Mouse (Mus musculus): ENCODE data around the gene Acer1. TPM values are rescaled to one million over a fixed set of nuclear protein-coding genes. Genes with fewer than 3 reads are reported as not detected.
A peak's percentile ranks its signal among the peaks of the same experiment; 100 is the strongest.

Acer1 gene
- total and polyA plus RNA-seq, 3 experiments = not detected

DNA sequence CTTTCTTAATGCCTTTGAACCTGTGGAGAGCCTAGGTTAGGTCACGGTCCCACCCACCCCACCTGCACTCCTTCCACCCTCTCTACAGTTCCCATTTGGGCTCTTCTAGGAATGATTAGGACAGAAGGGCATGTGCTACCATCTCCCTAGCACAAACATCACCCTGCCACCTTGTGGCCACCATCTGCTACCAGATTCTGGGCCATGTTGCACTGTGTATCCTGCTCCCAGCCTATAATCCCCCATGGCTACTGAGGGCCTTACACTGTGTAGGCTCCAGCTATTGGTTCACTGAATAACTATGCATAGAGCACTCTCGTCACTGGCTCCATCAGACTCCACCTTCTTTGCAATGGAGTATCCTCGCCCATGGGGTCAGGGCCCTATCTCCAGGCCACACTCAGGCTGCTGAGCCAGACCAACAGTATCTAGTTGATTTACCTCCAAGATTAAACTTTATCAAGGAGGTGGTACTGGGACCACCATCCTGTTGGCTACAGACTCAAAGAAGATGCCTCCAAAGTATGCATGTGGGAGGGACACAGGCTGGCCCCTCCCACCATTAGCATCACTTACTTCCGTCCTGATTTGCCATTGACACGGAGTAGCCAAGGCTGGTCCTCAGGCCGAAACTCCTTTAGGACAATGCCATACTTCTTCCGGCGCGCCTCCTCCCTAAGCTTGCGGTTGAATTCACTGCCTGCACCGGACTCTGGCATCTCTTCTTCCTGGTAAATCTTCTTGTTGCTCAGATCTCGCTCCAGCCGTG lies 25.4 kb upstream of the Acer1 start:
- Histone ChIP-seq H3K27ac (ENCODE audit: insufficient read depth, low read depth) (no peak overlapping the region), H3K9me3 (replicated peaks; ENCODE audit: low read length) (no peaks in the 10 kb centered on the region), H3K4me2 (ENCODE audit: insufficient read depth, low read depth, poor library complexity, severe bottlenecking) (no peak overlapping the region), H3K36me3 (replicated peaks in 1 of 2; ENCODE audit: control insufficient read depth in 1 of 2, insufficient read depth in 1 of 2, low read length in 1 of 2) (peaks cover 64 to 70% of the 10 kb centered on the region in 2 experiments), H3K79me2 (replicated peaks; ENCODE audit: control insufficient read depth, extremely low read depth, insufficient read depth, poor library complexity, severe bottlenecking) (peaks cover 16% of the 10 kb centered on the region), H3K9ac (ENCODE audit: insufficient read depth, low read depth) (no peak overlapping the region), H3K4me3 (replicated peaks in 1 of 3; ENCODE audit: low read depth in 2 of 3, low read length in 2 of 3, poor library complexity in 1 of 3) (no peak overlapping the region), H3K27me3 (replicated peaks) (no peaks in the 10 kb centered on the region), H3K4me1 (ENCODE audit: control insufficient read depth in 1 of 2, insufficient read depth in 2 of 2) (peaks cover 3 to 13% of the 10 kb centered on the region in 2 experiments)
- in situ Hi-C loops (cut with MboI; ENCODE audit: low pct_ligation_motif_present, low pct_unique_long_range_greater_than_20kb, low sequenced_read_pairs) (no loop called here), dilution Hi-C loops (cut with MboI; ENCODE audit: extremely low pct_ligation_motif_present, extremely low pct_unique_long_range_greater_than_20kb, low sequenced_read_pairs) (no loop called here)
- peak; percentile 7 for TF ChIP-seq RAD21 (IDR thresholded peaks at IDR 0.05; ENCODE audit: low read depth, low read length)
- TF ChIP-seq JUND (conservative IDR thresholded peaks at IDR 0.05; ENCODE audit: low read depth, low read length) = no peak
- no peak for TF ChIP-seq POLR2A (IDR thresholded peaks at IDR 0.05; ENCODE audit: low read depth, low read length)
- TF ChIP-seq NELFE (IDR thresholded peaks at IDR 0.05; ENCODE audit: low read depth, low read length) = no peak
- TF ChIP-seq MEF2A (IDR thresholded peaks at IDR 0.05; ENCODE audit: borderline replicate concordance, low read depth, low read length) = no peak
- TF ChIP-seq MAX (IDR thresholded peaks at IDR 0.05; ENCODE audit: low read length) = no peak
- TF ChIP-seq EP300 (IDR thresholded peaks at IDR 0.05; ENCODE audit: low read length) = no peak
- peak in 1 of 2 experiments; percentile 48; a peak in 2 of 4 replicates for TF ChIP-seq CTCF (conservative IDR thresholded peaks at IDR 0.05 in 1 of 2, IDR thresholded peaks at IDR 0.05 in 1 of 2; ENCODE audit: low read depth in 2 of 2, low read length in 2 of 2)
- TF ChIP-seq ZKSCAN1 (IDR thresholded peaks at IDR 0.05; ENCODE audit: borderline replicate concordance, low read depth, low read length) = no peak
- TF ChIP-seq SMC3 (IDR thresholded peaks at IDR 0.05; ENCODE audit: low read depth, low read length) = peak; percentile 46
- no peak for DNase-seq (ENCODE audit: extremely low read depth)

DNA sequence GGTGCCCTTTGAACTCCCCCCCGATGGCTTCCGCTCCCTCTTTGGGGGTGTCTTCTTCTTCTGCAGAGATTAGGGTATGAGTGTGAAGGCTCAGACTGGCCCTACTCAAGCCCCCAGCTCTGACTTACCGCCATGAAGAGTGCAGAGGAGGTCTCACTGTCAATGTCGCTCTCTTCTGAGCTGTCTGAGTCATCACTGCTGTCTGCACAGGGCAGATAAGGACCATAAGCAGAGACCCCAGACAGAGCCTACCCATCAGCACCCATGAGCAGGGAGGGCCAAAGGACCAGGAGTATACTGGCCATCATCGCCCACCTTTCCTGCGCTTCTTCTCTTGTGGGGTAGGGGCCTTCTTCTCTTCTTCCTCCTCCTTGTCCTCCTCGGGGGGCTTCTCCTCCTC lies 22.1 kb upstream of the Acer1 start:
- Histone ChIP-seq H3K27me3 (replicated peaks) (no peaks in the 10 kb centered on the region), H3K4me1 (ENCODE audit: control insufficient read depth in 1 of 2, insufficient read depth in 2 of 2) (peaks cover 4 to 6% of the 10 kb centered on the region in 2 experiments; a peak in 3 of 4 replicates), H3K36me3 (replicated peaks in 1 of 2; ENCODE audit: control insufficient read depth in 1 of 2, insufficient read depth in 1 of 2, low read length in 1 of 2) (peaks cover 72 to 96% of the 10 kb centered on the region in 2 experiments), H3K4me2 (ENCODE audit: insufficient read depth, low read depth, poor library complexity, severe bottlenecking) (no peak overlapping the region), H3K79me2 (replicated peaks; ENCODE audit: control insufficient read depth, extremely low read depth, insufficient read depth, poor library complexity, severe bottlenecking) (no peaks in the 10 kb centered on the region; the same call in 1 of the 2 replicates), H3K27ac (ENCODE audit: insufficient read depth, low read depth) (no peak overlapping the region), H3K9me3 (replicated peaks; ENCODE audit: low read length) (no peaks in the 10 kb centered on the region), H3K9ac (ENCODE audit: insufficient read depth, low read depth) (no peak overlapping the region), H3K4me3 (replicated peaks in 1 of 3; ENCODE audit: low read depth in 2 of 3, low read length in 2 of 3, poor library complexity in 1 of 3) (no peak overlapping the region)
- in situ Hi-C loops (cut with MboI; ENCODE audit: low pct_ligation_motif_present, low pct_unique_long_range_greater_than_20kb, low sequenced_read_pairs) (no loop called here), dilution Hi-C loops (cut with MboI; ENCODE audit: extremely low pct_ligation_motif_present, extremely low pct_unique_long_range_greater_than_20kb, low sequenced_read_pairs) (no loop called here)
- TF ChIP-seq MXI1 (IDR thresholded peaks at IDR 0.05; ENCODE audit: low read depth, low read length) (no peak), GABPA (IDR thresholded peaks at IDR 0.05; ENCODE audit: insufficient replicate concordance, low read depth, low read length) (no peak)
- DNase-seq (ENCODE audit: extremely low read depth) = no peak

DNA sequence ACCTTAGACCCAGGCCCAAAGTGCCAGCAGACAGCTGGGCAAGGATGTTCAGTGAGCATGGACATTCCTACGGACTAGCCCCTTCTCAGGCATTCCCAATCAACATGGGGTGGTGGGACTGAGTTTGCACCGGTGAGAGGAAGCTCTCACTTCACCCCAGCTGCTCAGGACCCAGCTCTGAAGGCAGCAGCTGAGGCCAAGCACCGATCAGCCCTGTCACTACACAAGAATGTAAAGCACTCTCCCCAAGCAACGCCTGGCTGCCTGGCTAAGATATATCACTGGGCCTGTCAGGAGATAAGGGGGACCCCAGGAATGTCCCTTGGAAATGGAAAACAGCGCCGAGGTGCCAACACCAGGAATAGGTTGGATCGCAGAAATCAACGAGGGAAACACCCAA lies 19.3 kb upstream of the Acer1 start:
- dilution Hi-C loops (cut with MboI; ENCODE audit: extremely low pct_ligation_motif_present, extremely low pct_unique_long_range_greater_than_20kb, low sequenced_read_pairs) = no loop called here
- no peak overlapping the region for H3K4me3 ChIP-seq (replicated peaks in 1 of 3; ENCODE audit: low read depth in 2 of 3, low read length in 2 of 3, poor library complexity in 1 of 3)
- in situ Hi-C loops (cut with MboI; ENCODE audit: low pct_ligation_motif_present, low pct_unique_long_range_greater_than_20kb, low sequenced_read_pairs) = no loop called here
- H3K36me3 ChIP-seq (replicated peaks in 1 of 2; ENCODE audit: control insufficient read depth in 1 of 2, insufficient read depth in 1 of 2, low read length in 1 of 2) = peaks cover 55 to 84% of the 10 kb centered on the region in 2 experiments
- no peak overlapping the region for H3K4me2 ChIP-seq (ENCODE audit: insufficient read depth, low read depth, poor library complexity, severe bottlenecking)
- no peaks in the 10 kb centered on the region for H3K79me2 ChIP-seq (replicated peaks; ENCODE audit: control insufficient read depth, extremely low read depth, insufficient read depth, poor library complexity, severe bottlenecking)
- TF ChIP-seq SMC3 (IDR thresholded peaks at IDR 0.05; ENCODE audit: low read depth, low read length) (no peak), POLR2A (IDR thresholded peaks at IDR 0.05; ENCODE audit: low read depth, low read length) (0 out of 2 replicates have a peak, but pooled peaks have one; percentile 21)
- H3K4me1 ChIP-seq (ENCODE audit: control insufficient read depth in 1 of 2, insufficient read depth in 2 of 2) = peaks cover 4 to 27% of the 10 kb centered on the region in 2 experiments; a peak in 3 of 4 replicates
- no peaks in the 10 kb centered on the region for H3K27me3 ChIP-seq (replicated peaks)
- no peak overlapping the region for H3K27ac ChIP-seq (ENCODE audit: insufficient read depth, low read depth)
- DNase-seq (ENCODE audit: extremely low read depth) = no peak
- H3K9me3 ChIP-seq (replicated peaks; ENCODE audit: low read length) = no peaks in the 10 kb centered on the region
- H3K9ac ChIP-seq (ENCODE audit: insufficient read depth, low read depth) = no peak overlapping the region

All from CH12.LX (cell line).